Mouse (Mus musculus): ENCODE measurements around the gene Klrb1. TPM values are rescaled to one million over a fixed set of nuclear protein-coding genes. Genes with fewer than 3 reads are reported as not detected.
"Not testable (repeated sequence)": the region's sequence is repeated elsewhere in the genome, so short reads cannot be mapped to it uniquely, and the experiment has no call there.

The Klrb1 gene
- 0.61 and 0.93 TPM in 2 replicates for total RNA-seq (2017)

DNA sequence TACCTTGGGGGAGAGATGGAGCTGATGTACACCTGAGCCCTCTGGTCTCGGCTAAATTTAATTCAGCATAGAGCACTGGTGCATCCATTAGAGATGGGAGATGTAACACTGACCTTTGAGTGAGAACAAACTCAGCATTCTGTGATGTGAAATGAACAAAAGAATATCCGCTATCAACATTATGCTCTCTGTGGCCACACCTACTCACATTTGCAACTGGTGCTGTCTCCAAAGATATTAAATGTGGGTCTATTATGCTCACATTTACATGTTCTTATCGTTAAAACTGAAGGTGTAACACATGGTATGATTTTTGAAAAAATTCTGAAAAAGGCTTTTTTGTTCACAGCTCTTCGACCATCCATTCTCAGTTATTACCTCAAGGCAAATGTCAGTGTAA lies at the start of gene Klrb1:
Gene Klrb1, minus strand, starts transcription at position 101 of the 400 bp plus-strand sequence.
- ATAC-seq (ENCODE audit: extremely low read depth, insufficient number of reproducible peaks, low FRiP score, poor library complexity, severe bottlenecking) = no peak

DNA sequence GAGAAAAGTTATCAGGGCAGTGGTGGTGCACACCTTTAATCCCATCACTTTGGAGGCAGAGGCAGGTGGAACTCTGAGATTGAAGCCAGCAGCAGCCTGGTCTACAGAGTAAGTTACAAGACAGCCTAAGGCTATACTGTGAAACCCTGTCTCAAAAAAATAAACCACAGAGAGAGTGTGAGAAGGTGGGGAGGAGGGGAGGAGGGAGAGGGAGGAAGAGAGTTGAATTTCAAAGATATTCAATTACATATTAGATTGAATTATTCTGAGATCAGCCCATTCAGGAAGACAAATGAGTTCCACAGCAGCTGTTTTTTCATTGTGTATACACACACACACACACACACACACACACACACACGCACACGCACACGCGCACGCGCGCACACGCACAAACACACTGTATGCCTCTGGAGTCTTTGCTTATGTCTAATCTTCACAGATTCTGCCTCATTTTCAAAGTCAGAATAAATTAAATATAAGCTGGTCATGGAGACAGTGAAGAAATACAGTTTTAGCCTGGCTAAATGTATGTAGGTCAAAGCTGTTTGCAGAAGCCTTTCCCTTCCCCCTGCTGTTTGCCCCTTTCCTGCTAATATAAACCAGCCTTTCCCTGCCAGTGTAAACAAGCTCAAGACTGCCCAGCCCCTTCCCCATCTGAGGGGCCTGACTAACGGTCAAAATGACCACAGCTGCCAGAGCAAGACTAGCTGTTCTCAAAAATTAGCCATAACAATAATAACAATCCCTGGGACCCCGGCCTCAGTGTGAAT lies 46.8 kb upstream of the Klrb1 start:
- ATAC-seq (ENCODE audit: extremely low read depth, insufficient number of reproducible peaks, low FRiP score, poor library complexity, severe bottlenecking) = no peak

DNA sequence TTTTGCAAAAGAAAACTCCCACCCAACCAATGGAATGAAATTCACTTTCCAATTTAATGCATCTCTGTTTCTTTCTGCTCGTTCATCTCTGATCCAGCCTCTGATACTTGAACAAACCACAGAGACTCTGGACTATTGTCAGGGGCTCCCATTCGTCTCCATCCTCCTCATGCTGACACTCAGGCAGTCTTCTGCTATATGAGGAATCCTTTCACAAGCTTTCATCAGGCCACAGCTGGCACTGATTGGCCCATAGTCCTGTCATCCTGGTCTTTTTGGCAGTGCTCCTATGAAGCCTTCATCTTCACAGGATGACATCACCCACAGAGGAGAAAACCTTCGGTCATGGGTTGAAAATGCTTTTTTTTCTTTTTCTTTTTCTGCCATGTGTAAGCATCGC lies 45.2 kb upstream of the Klrb1 start:
- no peak for ATAC-seq (ENCODE audit: extremely low read depth, insufficient number of reproducible peaks, low FRiP score, poor library complexity, severe bottlenecking)

DNA sequence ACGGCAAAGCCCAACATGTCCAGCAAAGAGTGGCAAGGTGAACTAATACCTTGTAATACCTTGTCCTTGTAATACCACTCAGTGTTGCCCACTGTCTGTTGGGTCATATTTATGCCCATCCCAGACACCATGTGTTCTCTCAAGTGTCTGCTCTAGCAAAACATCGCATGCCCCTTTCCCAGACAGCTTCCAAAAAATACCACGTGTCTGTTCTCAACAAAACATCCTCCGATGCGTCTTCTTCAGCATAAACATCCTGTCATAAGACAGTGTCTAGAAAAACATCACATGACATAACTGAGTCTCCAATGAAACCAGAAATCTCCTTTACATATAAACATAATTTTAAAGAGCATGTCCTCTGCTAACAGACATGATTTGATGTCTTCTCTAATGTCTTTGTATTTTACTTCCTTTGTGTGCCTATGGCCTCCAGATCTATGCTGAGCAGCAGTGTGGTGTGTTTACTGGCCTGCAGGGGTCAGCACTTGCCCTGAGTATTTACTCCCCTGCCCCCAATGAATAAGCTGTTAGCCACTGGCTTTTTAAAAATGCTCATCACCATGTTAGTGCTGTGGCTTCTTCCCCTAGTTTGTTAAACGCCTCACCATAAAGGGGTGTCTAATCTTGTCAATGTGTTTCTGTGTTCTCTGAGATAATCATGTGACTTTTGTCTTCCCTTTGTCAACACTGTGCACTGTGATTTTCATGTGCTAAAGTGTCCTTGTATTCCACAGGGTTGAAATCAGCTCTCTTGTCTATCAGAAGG lies 43.8 kb upstream of the Klrb1 start:
- peak; percentile 83 for ATAC-seq (ENCODE audit: extremely low read depth, insufficient number of reproducible peaks, low FRiP score, poor library complexity, severe bottlenecking)

DNA sequence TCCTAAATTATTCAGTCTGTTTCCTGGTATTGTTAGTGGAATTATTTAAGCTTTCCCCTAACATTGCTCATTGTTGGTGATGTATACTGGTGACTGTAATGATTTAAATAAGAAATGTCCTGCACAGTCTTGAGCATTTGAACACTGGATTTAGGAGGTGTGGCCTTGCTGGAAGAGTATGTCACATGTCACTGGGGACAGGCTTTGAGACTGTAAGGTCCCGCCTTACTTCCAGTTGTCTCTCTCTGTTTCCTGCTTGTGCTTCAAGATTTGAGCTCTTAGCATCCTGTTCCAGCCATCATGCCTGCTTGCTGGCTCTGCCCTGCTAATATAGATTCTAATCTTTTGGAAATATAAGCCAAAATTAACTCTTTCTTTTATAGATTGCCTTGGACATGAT lies 42.4 kb upstream of the Klrb1 start:
- no peak for ATAC-seq (ENCODE audit: extremely low read depth, insufficient number of reproducible peaks, low FRiP score, poor library complexity, severe bottlenecking)

DNA sequence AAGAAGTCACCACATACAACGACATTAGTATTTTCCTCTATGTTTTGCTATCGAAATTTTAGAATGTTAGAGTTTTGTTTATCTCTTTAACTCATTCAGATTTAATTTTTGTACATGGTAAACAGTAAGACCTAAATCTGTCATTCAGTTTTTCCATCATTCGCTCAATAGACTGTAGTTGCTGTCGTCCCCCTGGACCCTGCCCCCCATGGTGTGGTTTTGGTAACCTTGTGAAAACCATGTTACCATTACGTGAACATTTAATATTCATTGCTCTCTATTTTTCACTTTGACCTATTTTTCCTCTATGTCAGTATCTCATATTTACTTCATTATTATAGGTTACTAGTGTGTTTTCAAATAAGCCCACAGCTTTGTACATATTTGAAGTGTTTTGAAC lies 41.7 kb upstream of the Klrb1 start:
- no peak for ATAC-seq (ENCODE audit: extremely low read depth, insufficient number of reproducible peaks, low FRiP score, poor library complexity, severe bottlenecking)

DNA sequence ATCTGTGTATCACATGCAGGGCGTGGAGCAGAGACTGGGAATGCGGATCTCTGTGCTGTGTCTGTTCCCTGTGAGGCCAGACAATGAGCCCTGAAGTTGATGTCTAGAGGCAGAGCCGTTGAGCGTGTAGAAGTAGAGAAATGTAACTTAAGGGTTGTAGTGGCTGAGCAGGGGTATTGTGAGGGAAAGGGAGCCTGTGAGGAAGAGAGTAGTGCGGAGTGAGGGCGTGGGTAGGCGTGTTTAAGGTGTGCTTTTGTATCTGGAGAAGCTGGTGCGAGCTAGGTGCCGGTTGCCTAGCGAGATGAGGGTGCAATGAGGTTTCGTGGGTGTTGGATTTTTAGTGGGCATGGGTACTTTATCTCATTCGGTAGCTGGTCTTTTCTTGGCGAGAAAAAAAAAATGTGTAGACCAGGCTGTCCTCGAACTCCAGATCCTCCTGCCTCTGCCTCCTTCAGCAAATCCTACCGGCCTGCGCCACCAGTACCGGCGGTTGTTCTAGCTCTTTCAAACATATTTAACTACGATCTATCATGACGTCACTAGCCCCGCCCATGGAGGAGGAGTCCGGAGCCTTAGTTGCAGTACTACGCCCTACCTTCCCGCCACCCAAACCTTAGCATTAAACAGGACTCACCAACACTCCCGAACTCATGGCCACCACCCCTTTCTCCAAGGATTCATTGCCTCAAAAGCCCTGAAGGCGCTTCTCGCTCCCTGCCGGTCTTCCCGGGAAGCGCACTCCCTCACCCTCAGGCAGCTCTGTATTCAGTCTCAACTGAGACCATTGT lies 41.1 kb upstream of the Klrb1 start:
- peak; percentile 71 for ATAC-seq (ENCODE audit: extremely low read depth, insufficient number of reproducible peaks, low FRiP score, poor library complexity, severe bottlenecking)

- ATAC-seq (ENCODE audit: extremely low read depth, insufficient number of reproducible peaks, low FRiP score, poor library complexity, severe bottlenecking) = not testable (repeated sequence)
Observed at GRCm38 (mm10) chr6:128762892-128763670, 40.2 kb upstream of the Klrb1 start.

DNA sequence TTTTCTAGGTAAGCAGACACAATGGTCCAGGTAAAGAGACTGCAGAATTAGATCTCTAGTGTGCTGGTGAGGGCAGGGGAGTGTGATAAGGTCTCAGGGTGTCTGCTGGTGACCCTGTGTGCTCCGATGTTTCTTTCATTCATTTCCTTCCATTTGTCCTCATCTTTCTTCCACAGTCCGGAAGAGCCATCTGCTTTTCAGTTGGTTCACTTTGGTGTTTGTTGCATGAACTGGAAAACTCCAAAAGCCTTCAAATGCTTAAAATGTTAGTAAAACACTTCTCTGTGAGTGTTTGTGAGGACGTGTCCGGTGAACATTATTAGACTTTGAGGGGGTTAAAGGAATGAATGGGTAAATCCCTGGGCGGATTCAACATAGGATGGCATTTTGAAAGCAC lies 38.3 kb upstream of the Klrb1 start:
- no peak for ATAC-seq (ENCODE audit: extremely low read depth, insufficient number of reproducible peaks, low FRiP score, poor library complexity, severe bottlenecking)

- ATAC-seq (ENCODE audit: extremely low read depth, insufficient number of reproducible peaks, low FRiP score, poor library complexity, severe bottlenecking) = peak; percentile 74
Observed at GRCm38 (mm10) chr6:128760416-128761143, 37.7 kb upstream of the Klrb1 start.

DNA sequence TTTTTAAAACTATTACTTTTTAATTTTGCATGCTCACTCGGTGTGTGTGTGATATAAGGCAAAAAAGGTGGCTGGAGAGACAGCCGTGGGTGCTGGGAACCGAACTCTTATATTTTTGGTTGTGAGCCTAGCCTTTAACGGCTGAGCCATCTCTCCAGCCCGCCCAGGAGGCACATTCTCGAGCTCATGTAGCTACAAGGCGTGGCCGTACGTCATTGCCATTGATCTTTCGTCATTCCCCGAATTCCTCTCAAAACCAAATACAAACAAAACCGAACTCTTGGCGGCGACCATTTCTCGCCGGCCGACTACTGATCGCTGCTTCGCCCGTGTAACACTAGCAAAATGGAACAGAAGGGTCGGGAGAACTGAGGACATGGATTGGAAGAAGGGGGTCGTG lies 37.2 kb upstream of the Klrb1 start:
- ATAC-seq (ENCODE audit: extremely low read depth, insufficient number of reproducible peaks, low FRiP score, poor library complexity, severe bottlenecking) = peak; percentile 34; the same call in 1 of the 2 replicates

DNA sequence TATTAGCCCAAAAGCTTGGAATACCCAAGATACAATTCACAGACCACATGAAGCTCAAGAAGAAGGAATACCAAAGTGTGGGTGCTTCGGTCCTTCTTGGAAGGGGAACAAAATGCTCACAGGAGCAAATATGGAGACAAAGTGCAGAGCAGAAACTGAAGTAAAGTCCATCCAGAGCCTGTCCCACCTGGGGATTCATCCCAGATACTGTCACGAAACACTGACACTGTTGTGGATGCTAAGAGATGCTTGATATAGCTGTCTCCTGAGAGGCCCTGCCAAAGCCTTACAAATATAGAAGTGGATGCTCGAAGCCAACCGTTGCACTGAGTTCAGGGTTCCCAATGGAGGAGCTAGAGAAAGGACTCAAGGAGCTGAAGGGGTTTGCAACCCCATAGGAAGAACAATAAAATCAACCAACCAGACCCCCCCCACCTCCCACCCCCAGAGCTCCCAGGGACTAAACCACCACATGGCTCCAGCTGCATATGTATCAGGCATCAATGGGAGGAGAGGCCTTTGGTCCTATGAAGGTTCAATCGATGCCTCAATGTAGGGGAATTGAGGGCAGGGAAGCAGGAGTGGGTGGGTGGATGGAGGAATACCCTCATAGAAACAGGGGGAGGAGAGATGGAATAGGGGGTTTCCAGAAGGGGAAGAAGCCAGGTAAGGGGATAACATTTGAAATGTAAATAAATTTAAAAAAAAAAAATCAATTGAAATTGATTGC lies 36.5 kb upstream of the Klrb1 start:
- ATAC-seq (ENCODE audit: extremely low read depth, insufficient number of reproducible peaks, low FRiP score, poor library complexity, severe bottlenecking) = no peak

GRCm38 (mm10) chr6:128755402-128755763 lies 32.5 kb upstream of the Klrb1 start:
- not testable (repeated sequence) for ATAC-seq (ENCODE audit: extremely low read depth, insufficient number of reproducible peaks, low FRiP score, poor library complexity, severe bottlenecking)

DNA sequence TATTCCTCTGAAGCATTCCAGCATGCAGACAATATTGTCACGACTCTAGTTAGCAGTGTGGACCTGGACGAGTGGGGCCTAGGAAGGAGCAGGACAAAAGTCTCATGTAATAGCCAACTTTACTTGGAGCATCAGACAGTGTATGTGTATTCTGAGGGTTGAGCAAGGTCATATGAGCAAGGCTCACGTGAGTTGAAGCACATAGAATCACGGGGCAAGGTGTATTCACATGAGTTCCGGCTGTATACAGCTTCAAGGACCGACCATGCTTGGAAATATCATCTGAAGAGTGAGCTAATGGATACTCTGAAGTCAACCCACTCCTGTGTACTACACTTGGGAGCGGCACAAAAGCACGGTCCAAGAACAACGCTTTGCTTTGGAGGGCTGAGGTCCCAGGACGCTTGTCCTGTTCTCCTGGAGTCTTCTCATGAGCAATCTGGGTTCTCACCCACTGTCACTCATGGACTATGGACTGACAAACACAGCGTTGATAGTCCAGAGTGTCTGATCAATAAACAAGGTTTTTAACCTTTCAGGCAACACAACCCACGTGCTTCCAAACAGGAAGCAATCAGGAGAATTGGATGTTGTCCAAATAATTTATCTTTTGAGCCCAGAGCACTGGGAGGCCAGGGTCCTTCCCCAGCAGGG lies 32.0 kb upstream of the Klrb1 start:
- ATAC-seq (ENCODE audit: extremely low read depth, insufficient number of reproducible peaks, low FRiP score, poor library complexity, severe bottlenecking) = not testable (repeated sequence)

- ATAC-seq (ENCODE audit: extremely low read depth, insufficient number of reproducible peaks, low FRiP score, poor library complexity, severe bottlenecking) = peak; percentile 49
Observed at GRCm38 (mm10) chr6:128754265-128754664, 31.4 kb upstream of the Klrb1 start.

- ATAC-seq (ENCODE audit: extremely low read depth, insufficient number of reproducible peaks, low FRiP score, poor library complexity, severe bottlenecking) = peak; percentile 93
Observed at GRCm38 (mm10) chr6:128753610-128754224, 30.9 kb upstream of the Klrb1 start.

- ATAC-seq (ENCODE audit: extremely low read depth, insufficient number of reproducible peaks, low FRiP score, poor library complexity, severe bottlenecking) = not testable (repeated sequence)
Observed at GRCm38 (mm10) chr6:128747006-128747405, 24.1 kb upstream of the Klrb1 start.

All from neutrophil, adult 5-6 weeks (primary cell).